Mouse (Mus musculus): Measurements from ENCODE around the gene Hist1h3h. TPM values are rescaled to one million over a fixed set of nuclear protein-coding genes. Genes with fewer than 3 reads are reported as not detected.
"Not testable (repeated sequence)": the region's sequence is repeated elsewhere in the genome, so short reads cannot be mapped to it uniquely, and the experiment has no call there.

The Hist1h3h gene
- 11.8 and 14.4 TPM in 2 replicates for polyA plus RNA-seq (2015; fragmentation: Nextera tagmentation; extraction: Ambion mirVana)

- H3K4me2 ChIP-seq = peak within 1 kb of the TSS; percentile 63
- peaks cover 29% of the 10 kb centered on the region for H3K4me1 ChIP-seq
- peak; percentile 35; the same call in 1 of the 2 replicates for ATAC-seq (ENCODE audit: borderline replicate concordance, extremely low read depth, low FRiP score, low TSS enrichment)
- under 1% methylated on average over 29 of the region's 56 CpGs for WGBS
- not testable (repeated sequence) for H3K36me3 ChIP-seq, H3K9me3 ChIP-seq, H3K27me3 ChIP-seq
- peak within 1 kb of the TSS; percentile 44 for H3K4me3 ChIP-seq
- peak within 1 kb of the TSS; percentile 89 for H3K27ac ChIP-seq
- H3K9ac ChIP-seq = peak within 1 kb of the TSS; percentile 55
These were observed at the start of gene Hist1h3h for GRCm38 (mm10) chr13:21717397-21718357. TSS of gene Hist1h3h (plus strand) at chr13:21717659.

DNA sequence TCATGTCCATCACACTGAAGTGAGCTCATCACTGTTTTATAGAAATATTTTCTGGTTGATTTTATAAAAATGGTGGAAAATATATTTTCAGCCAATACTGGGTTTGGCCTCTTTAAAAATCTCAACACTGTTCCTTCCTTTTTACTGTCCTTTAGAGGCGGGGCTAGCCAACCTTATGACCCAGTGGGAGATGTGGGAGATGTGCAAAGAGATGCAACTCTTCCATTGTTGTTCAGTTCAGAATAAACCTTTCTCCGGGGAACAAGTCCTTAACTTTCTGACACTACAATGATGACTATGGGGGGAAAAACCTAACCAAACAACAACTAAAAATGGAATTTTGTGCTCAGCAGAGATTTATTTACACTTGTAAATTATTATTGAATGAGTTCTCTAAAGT lies 40.2 kb upstream of the Hist1h3h start, which contains the start of gene Olfr1360:
Gene Olfr1360 (minus strand): TSS at position 101 of the 400 bp plus-strand sequence.
- Histone ChIP-seq H3K9ac (no peak within 1 kb of the TSS), H3K9me3 (no peaks in the 10 kb centered on the region), H3K4me1 (no peaks in the 10 kb centered on the region), H3K36me3 (no peaks in the 10 kb centered on the region), H3K4me2 (no peak within 1 kb of the TSS), H3K27me3 (no peaks in the 10 kb centered on the region), H3K4me3 (no peak within 1 kb of the TSS), H3K27ac (no peak within 1 kb of the TSS)
- no peak for ATAC-seq (ENCODE audit: borderline replicate concordance, extremely low read depth, low FRiP score, low TSS enrichment)
- 88% methylated on average over 2 of the region's 2 CpGs for WGBS

DNA sequence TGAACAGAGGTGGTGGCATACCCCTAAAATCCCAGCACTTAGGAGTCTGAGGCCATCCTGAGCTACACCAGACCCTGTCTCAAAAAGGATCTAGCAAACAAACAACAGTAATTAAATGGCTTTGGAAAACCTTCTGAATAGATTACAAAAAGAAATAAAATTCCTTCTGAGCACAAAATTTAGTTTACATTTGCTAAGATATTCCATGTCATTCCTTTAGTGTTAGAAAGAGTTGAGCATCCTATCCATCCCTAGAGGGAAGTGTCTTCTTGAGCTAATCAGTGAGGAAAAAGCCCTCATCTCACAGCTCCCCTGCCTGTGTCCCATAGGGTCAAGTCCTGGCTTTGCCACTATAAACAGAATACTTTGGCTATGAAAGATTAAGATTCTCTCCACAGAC lies 19.6 kb upstream of the Hist1h3h start, which contains the start of gene Olfr1359:
Gene Olfr1359 (plus strand): TSS at position 301 of the 400 bp plus-strand sequence.
- Histone ChIP-seq H3K27ac (no peak within 1 kb of the TSS), H3K4me1 (no peaks in the 10 kb centered on the region), H3K36me3 (no peaks in the 10 kb centered on the region), H3K9ac (no peak within 1 kb of the TSS), H3K4me2 (no peak within 1 kb of the TSS), H3K27me3 (no peaks in the 10 kb centered on the region), H3K9me3 (no peaks in the 10 kb centered on the region), H3K4me3 (no peak within 1 kb of the TSS)
- no peak for ATAC-seq (ENCODE audit: borderline replicate concordance, extremely low read depth, low FRiP score, low TSS enrichment)

GRCm38 (mm10) chr13:21706669-21707068 lies 10.8 kb upstream of the Hist1h3h start:
- H3K4me3 ChIP-seq = no peak overlapping the region
- 0 out of 2 replicates have a peak, but pooled peaks cover 2% of the 10 kb centered on the region for H3K4me1 ChIP-seq
- H3K27me3 ChIP-seq = no peaks in the 10 kb centered on the region
- no peaks in the 10 kb centered on the region for H3K9me3 ChIP-seq
- no peak overlapping the region for H3K4me2 ChIP-seq
- H3K9ac ChIP-seq = no peak overlapping the region
- ATAC-seq (ENCODE audit: borderline replicate concordance, extremely low read depth, low FRiP score, low TSS enrichment) = no peak
- 66% methylated on average over 4 of the region's 4 CpGs for whole genome bisulfite sequencing
- no peaks in the 10 kb centered on the region for H3K36me3 ChIP-seq
- no peak overlapping the region for H3K27ac ChIP-seq

DNA sequence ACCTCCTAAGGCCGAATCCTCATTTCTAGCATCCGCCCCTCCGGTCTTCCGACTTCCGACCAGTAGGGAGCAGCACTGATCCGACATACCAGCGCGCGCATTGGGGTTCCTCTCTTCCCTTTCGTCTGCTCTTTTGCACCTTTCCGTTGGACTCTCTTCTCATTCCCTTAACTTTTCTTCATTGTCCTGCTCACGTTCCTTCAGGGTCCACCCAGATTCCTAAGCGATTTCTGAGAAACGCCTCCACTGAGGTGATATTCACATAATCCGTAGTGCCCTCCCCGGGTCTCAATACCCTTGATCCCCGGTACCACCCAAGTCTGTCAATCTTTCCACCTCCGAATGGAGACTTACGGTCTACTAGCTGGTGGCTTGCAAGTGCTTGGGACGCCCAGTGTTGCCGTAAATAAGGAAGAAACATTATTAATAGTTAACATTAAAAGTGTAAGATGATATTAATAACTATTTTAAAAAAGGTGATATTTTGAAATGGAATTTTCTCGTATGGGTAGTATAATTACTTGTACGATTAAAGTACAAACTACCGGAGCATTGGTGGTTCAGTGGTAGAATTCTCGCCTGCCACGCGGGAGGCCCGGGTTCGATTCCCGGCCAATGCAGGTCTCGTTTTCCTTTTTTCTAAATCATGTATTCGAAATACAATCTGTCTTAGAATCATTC lies 7.3 kb upstream of the Hist1h3h start:
- Histone ChIP-seq H3K4me3 (peak overlapping the region; percentile 75), H3K27ac (peak overlapping the region; percentile 93), H3K36me3 (no peaks in the 10 kb centered on the region), H3K9me3 (no peaks in the 10 kb centered on the region), H3K4me2 (peak overlapping the region; percentile 61), H3K4me1 (peaks cover 6% of the 10 kb centered on the region), H3K9ac (peak overlapping the region; percentile 55), H3K27me3 (no peaks in the 10 kb centered on the region)
- peak; percentile 73; the same call in 1 of the 2 replicates for ATAC-seq (ENCODE audit: borderline replicate concordance, extremely low read depth, low FRiP score, low TSS enrichment)
- WGBS = under 1% methylated on average over 32 of the region's 32 CpGs

DNA sequence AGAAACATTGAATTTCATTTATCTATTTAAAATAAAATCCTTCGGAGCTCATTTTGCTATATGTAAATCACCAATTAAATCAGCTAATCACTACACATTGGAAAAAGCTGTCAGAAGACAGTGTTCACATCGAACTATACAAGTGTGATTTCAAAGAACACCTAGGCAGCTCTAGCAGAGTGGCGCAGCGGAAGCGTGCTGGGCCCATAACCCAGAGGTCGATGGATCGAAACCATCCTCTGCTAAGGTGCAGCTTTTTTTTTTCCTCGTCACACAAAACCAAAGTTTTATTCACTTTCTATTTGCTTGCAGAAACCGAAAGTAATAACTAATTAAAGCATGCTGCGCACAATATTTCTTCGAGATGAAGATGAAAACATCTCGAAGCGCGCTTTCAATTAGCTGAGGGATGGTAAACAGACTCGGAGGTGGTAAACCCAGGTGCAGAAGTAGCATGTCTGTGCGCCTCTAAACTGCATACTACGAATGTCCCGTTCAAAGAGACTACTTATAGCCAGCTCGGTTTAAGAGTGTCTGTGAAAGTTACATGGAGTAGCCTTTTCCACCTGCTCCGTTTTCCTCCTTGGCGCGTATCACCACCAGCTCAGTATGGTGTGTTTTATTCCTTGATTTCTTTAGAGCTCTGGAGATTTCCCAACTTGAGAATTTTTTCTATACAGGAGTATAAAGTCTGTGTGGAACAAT lies 6.5 kb upstream of the Hist1h3h start:
- Histone ChIP-seq H3K9me3 (no peaks in the 10 kb centered on the region), H3K27ac (peak overlapping the region; percentile 49; the same call in 1 of the 2 replicates), H3K4me3 (peak overlapping the region; percentile 75), H3K36me3 (no peaks in the 10 kb centered on the region), H3K9ac (peak overlapping the region; percentile 39; the same call in 1 of the 2 replicates), H3K27me3 (no peaks in the 10 kb centered on the region), H3K4me2 (peak overlapping the region; percentile 61), H3K4me1 (peaks cover 10% of the 10 kb centered on the region)
- under 1% methylated on average over 22 of the region's 22 CpGs for WGBS
- peak; percentile 78; the same call in 1 of the 2 replicates for ATAC-seq (ENCODE audit: borderline replicate concordance, extremely low read depth, low FRiP score, low TSS enrichment)

GRCm38 (mm10) chr13:21711698-21712097 lies 5.8 kb upstream of the Hist1h3h start:
- Histone ChIP-seq H3K4me1 (peaks cover 10% of the 10 kb centered on the region), H3K27me3 (no peaks in the 10 kb centered on the region), H3K4me2 (peak overlapping the region; percentile 61), H3K9me3 (no peaks in the 10 kb centered on the region), H3K27ac (no peak overlapping the region), H3K9ac (no peak overlapping the region), H3K36me3 (no peaks in the 10 kb centered on the region), H3K4me3 (peak overlapping the region; percentile 75)
- no peak for ATAC-seq (ENCODE audit: borderline replicate concordance, extremely low read depth, low FRiP score, low TSS enrichment)
- 19% methylated on average over 4 of the region's 4 CpGs for WGBS

- WGBS = 0% methylated on average over 7 of the region's 7 CpGs
- no peaks in the 10 kb centered on the region for H3K9me3 ChIP-seq
- H3K4me3 ChIP-seq = peak overlapping the region; percentile 34
- peak overlapping the region; percentile 62 for H3K9ac ChIP-seq
- H3K4me1 ChIP-seq = peaks cover 20% of the 10 kb centered on the region
- no peaks in the 10 kb centered on the region for H3K27me3 ChIP-seq
- peak overlapping the region; percentile 80 for H3K4me2 ChIP-seq
- no peak for ATAC-seq (ENCODE audit: borderline replicate concordance, extremely low read depth, low FRiP score, low TSS enrichment)
- peak overlapping the region; percentile 89 for H3K27ac ChIP-seq
- no peaks in the 10 kb centered on the region for H3K36me3 ChIP-seq
These were observed 2.7 kb upstream of the Hist1h3h start for GRCm38 (mm10) chr13:21714725-21715124.

DNA sequence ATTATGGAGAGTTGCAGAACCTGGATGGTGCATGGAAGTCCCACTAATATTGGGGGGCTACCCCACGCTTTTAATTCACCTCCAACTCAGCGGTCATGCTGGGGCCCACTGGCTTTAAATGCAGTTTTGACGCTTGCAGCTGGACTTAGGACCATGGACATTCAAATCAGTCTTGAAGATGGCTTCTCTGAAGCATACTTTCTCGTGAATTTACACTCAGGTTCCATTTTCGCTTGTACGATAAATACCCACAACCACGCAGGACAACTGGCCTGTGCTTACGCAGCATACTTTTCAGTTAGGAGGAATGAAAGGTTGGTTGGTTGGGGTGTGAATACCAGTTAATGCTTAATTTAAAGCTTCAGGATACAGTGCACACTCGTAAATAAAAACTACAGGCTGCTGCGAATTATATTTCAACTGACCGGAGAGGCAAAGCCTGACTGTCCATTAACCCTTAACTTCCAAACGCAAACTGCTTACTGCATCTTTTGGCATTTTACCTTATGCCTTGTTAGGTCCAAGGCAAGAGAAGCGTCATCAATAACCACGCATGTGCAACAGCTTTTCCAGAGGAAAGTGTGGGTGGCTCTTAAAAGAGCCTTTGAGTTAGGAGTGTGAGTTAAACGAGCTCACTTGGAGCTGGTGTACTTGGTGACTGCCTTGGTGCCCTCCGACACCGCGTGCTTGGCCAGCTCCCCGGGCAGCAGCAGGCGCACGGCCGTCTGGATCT lies 2.2 kb upstream of the Hist1h3h start:
- Histone ChIP-seq H3K27ac (peak overlapping the region; percentile 89), H3K4me2 (peak overlapping the region; percentile 80), H3K27me3 (no peaks in the 10 kb centered on the region), H3K4me3 (peak overlapping the region; percentile 34), H3K9ac (peak overlapping the region; percentile 62), H3K4me1 (peaks cover 24% of the 10 kb centered on the region), H3K36me3 (no peaks in the 10 kb centered on the region), H3K9me3 (no peaks in the 10 kb centered on the region)
- WGBS = under 1% methylated on average over 22 of the region's 22 CpGs
- no peak for ATAC-seq (ENCODE audit: borderline replicate concordance, extremely low read depth, low FRiP score, low TSS enrichment)

- whole genome bisulfite sequencing = under 1% methylated on average over 36 of the region's 50 CpGs
- H3K36me3 ChIP-seq, H3K9me3 ChIP-seq, H3K27me3 ChIP-seq: not testable (repeated sequence)
- peak within 1 kb of the TSS; percentile 34 for H3K4me3 ChIP-seq
- H3K4me2 ChIP-seq = peak within 1 kb of the TSS; percentile 80
- peak within 1 kb of the TSS; percentile 62 for H3K9ac ChIP-seq
- H3K27ac ChIP-seq = peak within 1 kb of the TSS; percentile 89
- peaks cover 27% of the 10 kb centered on the region for H3K4me1 ChIP-seq
- peak; percentile 94 for ATAC-seq (ENCODE audit: borderline replicate concordance, extremely low read depth, low FRiP score, low TSS enrichment)
These were observed 1.5 kb upstream of the Hist1h3h start, which contains the start of the genes Hist1h2bl and Hist1h2ai for GRCm38 (mm10) chr13:21715864-21716539. TSS of gene Hist1h2bl (minus strand) at chr13:21716143. TSS of gene Hist1h2ai (plus strand) at chr13:21716422.
